Mouse (Mus musculus) neutrophil, adult 59 days (primary cell): ENCODE results near the gene Phip. TPM values are rescaled to one million over a fixed set of nuclear protein-coding genes. Genes with fewer than 3 reads are reported as not detected.

ENCODE experiments used
- total RNA-seq, 2 experiments: library from RNA; stranded (reverse); gene quantifications; 1 replicate in 1 of 2; 2 replicates in 1 of 2; pipeline ENCODE4 v1.2.4; 2023

Phip gene
- total RNA-seq = 10 to 100 TPM; 95.5 to 95.9 TPM

GRCm38 (mm10) chr9:82975342-82976215, at the start of gene Phip:
TSS of gene Phip (minus strand) at chr9:82975516.

GRCm38 (mm10) chr9:82829007-82829689, 146.2 kb downstream of the Phip start, which contains the start of gene Irak1bp1:
TSS of gene Irak1bp1 (plus strand) at chr9:82829540.

Other genes with a start within 250 kb of the Phip start
- gene Irak1bp1, start 146.0 kb downstream of the Phip start, total RNA-seq = under 1 TPM; 0.20 to 0.42 TPM
- 1 to 10 TPM; 2.0 to 4.0 TPM for gene Hmgn3, start 171.2 kb upstream of the Phip start, total RNA-seq